Mouse (Mus musculus) brain, embryonic 14.5 days (tissue): ENCODE data around the gene Get4. TPM values are rescaled to one million over a fixed set of nuclear protein-coding genes. Genes with fewer than 3 reads are reported as not detected.

Source experiments
- DNase-seq: peaks from one replicate; pipeline ENCODE4 v3.0.0-alpha.2; 2011; ENCODE audit warnings: low read depth
- CTCF ChIP-seq: fragments of 200-500 bp; IDR thresholded peaks from 2 replicates; pipeline ENCODE4 v1.5.1; 2012; ENCODE audit warnings: inconsistent platforms, mild to moderate bottlenecking, moderate library complexity, borderline replicate concordance; ENCODE audit not compliant: insufficient read depth, insufficient read length; ENCODE audit errors: extremely low read depth
- POLR2A ChIP-seq: fragments of 200-500 bp; IDR thresholded peaks from 2 replicates; pipeline ENCODE4 v1.6.1; 2012; ENCODE audit warnings: mild to moderate bottlenecking, inconsistent platforms, borderline replicate concordance; ENCODE audit not compliant: poor library complexity, insufficient read depth, insufficient read length, severe bottlenecking; ENCODE audit errors: extremely low read depth
- polyA plus RNA-seq: library from polyadenylated mRNA; depleted of rRNA; stranded (reverse); fragments of >200 nt; gene quantifications from 2 replicates; pipeline ENCODE4 v1.2.3, GENCODE M21; 2012

The Get4 gene
- polyA plus RNA-seq, 1 experiment = 93.2 TPM

GRCm38 (mm10) chr5:139271994-139272554 is 19.9 kb downstream of the Get4 start:
- TF ChIP-seq POLR2A = no peak
- no peak for TF ChIP-seq CTCF
- DNase-seq = no peak

GRCm38 (mm10) chr5:139277287-139277686 is 25.2 kb downstream of the Get4 start:
- TF ChIP-seq POLR2A (no peak), CTCF (no peak)
- DNase-seq = no peak

GRCm38 (mm10) chr5:139281373-139282112 is 29.4 kb downstream of the Get4 start:
- peak; percentile 26 for DNase-seq
- no peak for TF ChIP-seq CTCF
- TF ChIP-seq POLR2A = no peak

GRCm38 (mm10) chr5:139282191-139282590 is 30.1 kb downstream of the Get4 start:
- peak; percentile 95 for TF ChIP-seq CTCF
- no peak for TF ChIP-seq POLR2A
- DNase-seq = peak; percentile 80

- no peak for TF ChIP-seq POLR2A
- 0 out of 2 replicates have a peak, but pooled peaks have one; percentile 0 for TF ChIP-seq CTCF
- no peak for DNase-seq
Observed at GRCm38 (mm10) chr5:139283460-139284180, 31.5 kb downstream of the Get4 start.

- DNase-seq = no peak
- no peak for TF ChIP-seq POLR2A
- TF ChIP-seq CTCF = no peak
Observed at GRCm38 (mm10) chr5:139285383-139286067, 33.4 kb downstream of the Get4 start.

GRCm38 (mm10) chr5:139286142-139286941 is 34.2 kb downstream of the Get4 start:
- DNase-seq = no peak
- TF ChIP-seq CTCF = no peak
- no peak for TF ChIP-seq POLR2A

GRCm38 (mm10) chr5:139287099-139287498 is 35.0 kb downstream of the Get4 start:
- DNase-seq = no peak
- TF ChIP-seq CTCF (no peak), POLR2A (no peak)

- no peak for TF ChIP-seq CTCF
- TF ChIP-seq POLR2A = no peak
Observed at GRCm38 (mm10) chr5:139287787-139288186, 35.7 kb downstream of the Get4 start.

GRCm38 (mm10) chr5:139288591-139288990 is 36.5 kb downstream of the Get4 start:
- TF ChIP-seq POLR2A = no peak
- no peak for TF ChIP-seq CTCF
- no peak for DNase-seq

More at GRCm38 (mm10) chr5:139287787-139288186, 35.7 kb downstream of the Get4 start:
- no peak for DNase-seq
